Mouse (Mus musculus) liver, adult 2 months (tissue): ENCODE data around the gene Nos1.

Experiments used
- CTCF ChIP-seq: fragments of 200-500 bp; IDR thresholded peaks from 2 replicates; pipeline ENCODE4 v1.5.1; 2011; ENCODE audit warnings: low read depth, low read length, control low read depth
- POLR2A ChIP-seq: fragments of 200-500 bp; IDR thresholded peaks from 2 replicates; pipeline ENCODE4 v1.6.1; 2011; ENCODE audit warnings: low read length, control low read depth; ENCODE audit not compliant: insufficient read depth; ENCODE audit errors: extremely low read depth

DNA sequence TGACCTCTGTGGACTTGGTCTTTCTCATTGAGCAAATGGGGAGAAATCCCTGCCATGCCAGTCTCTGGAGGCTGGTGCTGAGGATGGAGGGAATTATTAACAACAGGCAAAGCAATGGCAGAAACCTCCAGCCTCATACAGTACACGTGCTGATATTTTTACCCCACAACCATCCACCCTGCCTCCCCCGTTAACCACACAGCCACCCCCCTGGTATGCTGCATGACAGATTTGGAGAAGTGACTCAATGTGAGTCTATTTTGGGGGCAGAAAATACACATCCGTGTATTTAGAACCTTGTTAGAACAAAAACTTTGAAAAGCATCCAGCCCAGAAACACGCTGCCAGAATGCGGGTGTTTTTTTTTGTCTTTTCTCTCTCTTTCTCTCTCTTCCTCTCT is 135.5 kb downstream of the Nos1 start:
- TF ChIP-seq POLR2A, result no peak
- TF ChIP-seq CTCF, result no peak
